Mouse (Mus musculus): Measurements from ENCODE around the gene Ces1h.
"Not testable (repeated sequence)": the region's sequence is repeated elsewhere in the genome, so short reads cannot be mapped to it uniquely, and the experiment has no call there.

Gene Ces1h

GRCm38 (mm10) chr8:93379625-93380024 is at the start of gene Ces1h:
Gene Ces1h, minus strand, starts transcription at chr8:93379725.
- DNase-seq: no peak

GRCm38 (mm10) chr8:93427195-93427594 is 47.7 kb upstream of the Ces1h start:
- DNase-seq: no peak

GRCm38 (mm10) chr8:93415387-93415786 is 35.9 kb upstream of the Ces1h start:
- DNase-seq: no peak

- DNase-seq: no peak
Observed at GRCm38 (mm10) chr8:93408830-93409229, 29.3 kb upstream of the Ces1h start.

- no peak for DNase-seq
Observed at GRCm38 (mm10) chr8:93399698-93400097, 20.2 kb upstream of the Ces1h start.

GRCm38 (mm10) chr8:93398044-93398443 is 18.5 kb upstream of the Ces1h start:
- DNase-seq: no peak

GRCm38 (mm10) chr8:93394079-93394619 is 14.6 kb upstream of the Ces1h start:
- DNase-seq: not testable (repeated sequence)

GRCm38 (mm10) chr8:93369481-93369880 is 10.0 kb downstream of the Ces1h start:
- DNase-seq: no peak

GRCm38 (mm10) chr8:93360113-93360512 is 19.4 kb downstream of the Ces1h start:
- no peak for DNase-seq

GRCm38 (mm10) chr8:93339531-93339930 is 40.0 kb downstream of the Ces1h start:
- DNase-seq: no peak

- DNase-seq: no peak
Observed at GRCm38 (mm10) chr8:93337207-93337606, 42.3 kb downstream of the Ces1h start, which contains the start of gene Ces1g. Gene Ces1g, minus strand, starts transcription at chr8:93337308.

- DNase-seq: no peak
Observed at GRCm38 (mm10) chr8:93332703-93333102, 46.8 kb downstream of the Ces1h start.

GRCm38 (mm10) chr8:93331151-93331550 is 48.4 kb downstream of the Ces1h start:
- DNase-seq: no peak

GRCm38 (mm10) chr8:93325123-93325522 is 54.4 kb downstream of the Ces1h start:
- DNase-seq: no peak

- no peak for DNase-seq
Observed at GRCm38 (mm10) chr8:93317031-93317430, 62.5 kb downstream of the Ces1h start.

- no peak for DNase-seq
Observed at GRCm38 (mm10) chr8:93315557-93315956, 64.0 kb downstream of the Ces1h start.

Measured in right cerebral cortex, postnatal 4 days (tissue).